Mouse (Mus musculus) spleen, postnatal 4 days (tissue): Measurements from ENCODE around the gene Noct.

Source experiments
- DNase-seq, 2 experiments: peaks; one replicate each; pipeline ENCODE4 v3.0.0; 2022; ENCODE audit warnings: low spot score in 2 of 2

The Noct gene

GRCm38 (mm10) chr3:51276421-51277111 is 52.3 kb downstream of the Noct start:
- peak; percentile 57 to 85 for DNase-seq

- DNase-seq = peak; percentile 81 to 90
These were observed 53.2 kb downstream of the Noct start for GRCm38 (mm10) chr3:51277201-51278150.

DNA sequence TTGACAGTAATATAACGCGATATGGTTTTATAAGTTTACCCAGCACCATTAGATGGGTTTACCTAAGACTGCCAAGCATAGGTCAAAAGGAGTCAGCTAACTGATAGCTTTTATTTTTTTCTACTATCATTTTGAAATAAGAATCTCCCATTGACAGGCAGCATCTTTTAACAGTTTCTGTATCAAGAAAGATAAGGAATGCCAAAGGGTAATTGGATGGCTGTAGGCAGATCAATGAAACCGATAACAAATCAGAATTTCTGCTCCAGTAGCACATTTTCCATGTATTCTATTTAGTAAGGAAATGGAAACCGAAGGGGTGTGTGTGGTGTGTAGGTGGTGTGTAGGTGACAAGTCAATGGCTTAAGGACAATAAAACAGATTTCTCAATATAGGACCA is 54.2 kb downstream of the Noct start:
- DNase-seq = no peak

DNA sequence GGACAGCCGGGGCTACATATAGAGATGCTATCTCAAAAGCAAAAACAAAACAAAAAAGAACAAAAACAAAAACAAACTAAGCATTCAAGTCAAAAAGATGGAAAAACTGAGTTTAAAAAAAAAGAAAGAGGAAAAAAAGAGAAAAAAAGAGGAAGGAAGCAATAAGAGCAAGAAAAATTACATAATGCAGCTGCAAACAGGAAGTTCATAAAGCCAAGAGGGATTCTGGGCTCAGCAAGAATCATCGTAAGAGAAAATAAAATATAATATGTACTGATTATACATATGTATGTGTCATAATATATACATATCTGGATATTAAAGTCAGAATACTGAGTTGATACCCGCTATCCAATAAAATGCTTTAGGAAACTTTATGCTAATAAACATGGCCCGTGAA is 57.5 kb downstream of the Noct start:
- DNase-seq = no peak

DNA sequence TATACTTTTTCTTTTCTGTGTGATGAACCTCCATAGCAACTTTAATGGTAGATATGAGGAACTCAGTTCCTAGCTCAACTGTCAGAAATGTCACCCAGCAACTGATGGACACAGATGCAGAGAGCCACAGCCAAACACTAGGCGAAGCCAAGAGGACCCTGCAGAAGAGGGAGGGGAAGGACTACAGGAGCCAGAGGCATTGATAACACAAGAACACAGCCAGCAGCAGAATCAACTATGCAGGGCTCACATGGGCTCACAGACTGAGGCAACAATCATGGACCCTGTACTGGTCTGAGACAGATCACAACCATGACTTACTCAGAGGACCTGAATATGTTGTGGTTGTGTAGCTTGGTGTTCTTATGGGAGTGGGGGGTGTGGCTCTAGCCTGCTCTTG is 60.1 kb downstream of the Noct start:
- DNase-seq = no peak

DNA sequence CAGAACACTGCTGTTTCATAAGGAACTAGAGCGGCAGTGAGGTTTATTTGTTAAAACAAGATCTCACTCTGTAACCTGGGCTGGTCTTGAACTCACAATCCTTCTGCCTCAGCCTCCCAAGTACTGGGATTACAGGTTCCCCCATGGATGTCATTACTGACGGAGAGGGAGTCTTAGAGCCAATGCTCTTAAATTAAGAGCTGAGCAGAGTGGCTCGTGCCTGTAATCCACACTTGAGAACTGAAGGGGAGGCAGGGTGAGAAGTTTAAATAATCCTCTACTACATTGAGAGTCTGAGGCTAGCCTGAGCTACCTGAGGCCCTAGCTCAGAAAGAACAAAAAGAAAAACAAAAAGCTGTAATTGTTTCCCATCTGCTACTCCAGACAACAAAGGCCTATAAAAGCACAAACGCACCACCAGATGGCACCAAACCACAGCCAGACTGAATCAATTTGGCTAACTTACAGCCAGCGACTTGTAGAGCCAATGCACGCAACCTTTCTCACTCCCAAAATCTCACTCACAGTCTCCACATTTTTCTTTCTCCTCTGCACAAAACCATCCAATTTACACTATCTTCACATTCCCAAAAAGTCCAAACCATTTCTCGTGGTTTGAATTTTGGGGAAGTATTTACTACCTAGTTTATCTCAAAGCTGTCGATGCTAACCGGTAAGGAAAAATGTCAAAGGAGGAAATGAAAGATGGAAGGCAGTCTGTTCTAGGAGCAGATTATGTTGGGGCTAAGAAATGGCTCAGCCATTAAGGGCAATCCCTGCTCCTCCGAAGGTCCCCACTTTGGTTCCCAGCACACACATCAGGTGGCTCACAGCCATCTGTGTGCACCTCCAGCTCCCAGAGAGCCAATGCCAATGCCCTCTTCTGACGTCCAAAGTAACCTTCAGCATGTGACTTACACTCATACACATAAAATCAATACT is 64.9 kb downstream of the Noct start:
- DNase-seq = peak; percentile 73 to 87

- DNase-seq = no peak
These were observed 70.0 kb downstream of the Noct start for GRCm38 (mm10) chr3:51294251-51294650.

DNA sequence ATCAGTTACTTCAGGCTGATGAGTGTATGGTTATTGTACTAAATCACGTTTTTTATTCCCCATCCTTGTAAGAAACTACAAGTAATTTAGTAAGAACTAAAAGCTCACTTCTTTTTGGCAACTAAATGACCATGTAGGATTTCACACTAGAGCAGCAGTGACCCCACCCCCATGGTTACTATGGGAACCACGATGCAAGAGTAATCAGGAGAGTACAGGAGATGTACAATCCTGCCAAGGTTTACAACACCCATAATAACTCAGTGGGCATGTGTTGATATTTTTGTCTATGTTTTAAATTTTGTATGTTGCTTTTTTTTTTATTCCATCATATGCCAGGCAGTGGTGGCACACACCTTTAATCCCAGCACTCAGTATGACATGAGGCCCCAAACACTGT is 71.0 kb downstream of the Noct start:
- no peak for DNase-seq

DNA sequence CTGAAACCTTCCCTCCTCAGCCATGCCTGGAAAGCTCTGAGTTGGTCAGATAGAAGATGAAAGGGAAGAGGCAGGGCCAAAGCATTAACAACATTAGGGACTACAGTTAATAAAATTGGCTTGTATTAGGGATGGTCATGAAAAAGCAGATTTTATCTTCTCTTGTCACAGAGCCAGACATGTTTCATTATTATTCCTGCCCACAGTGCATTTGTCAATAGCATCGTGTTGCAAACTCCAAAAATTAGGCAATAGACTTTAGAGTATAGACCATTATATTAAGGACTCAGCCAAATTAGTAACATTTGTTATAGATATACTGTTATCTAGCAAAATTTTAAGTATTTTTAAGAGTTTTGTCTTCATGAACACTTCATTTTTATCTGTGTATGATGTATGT is 72.5 kb downstream of the Noct start:
- DNase-seq = no peak
